Mouse (Mus musculus): ENCODE measurements around the gene Hist1h3g. TPM values are rescaled to one million over a fixed set of nuclear protein-coding genes. Genes with fewer than 3 reads are reported as not detected.
"Not testable (repeated sequence)": the region's sequence is repeated elsewhere in the genome, so short reads cannot be mapped to it uniquely, and the experiment has no call there.

The Hist1h3g gene
- polyA plus RNA-seq, 1 experiment from 2014 or later: not detected

DNA sequence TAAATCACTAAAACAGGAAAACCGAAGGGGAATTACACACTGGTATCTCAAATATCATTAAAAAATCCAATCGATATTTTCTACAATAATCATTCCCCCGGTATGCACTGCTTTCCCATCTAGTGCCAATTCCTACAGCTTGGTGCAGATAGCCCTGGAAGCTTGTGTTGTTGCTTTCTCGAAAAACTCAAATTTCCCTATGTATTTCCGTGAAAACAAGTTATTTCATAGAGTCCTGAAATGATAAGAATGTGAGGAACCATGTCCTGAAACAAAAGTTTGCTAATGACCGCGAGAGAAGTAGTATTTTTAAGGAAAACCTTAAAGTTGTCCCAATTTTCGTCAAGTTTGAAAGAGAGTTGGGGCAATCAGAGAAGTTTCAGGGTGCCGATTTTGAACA, 19.2 kb downstream of the Hist1h3g start:
- Histone ChIP-seq H3K4me3 (ENCODE audit: inconsistent target) (no peak overlapping the region), H3K27ac (peak overlapping the region; percentile 67), H3K36me3 (ENCODE audit: inconsistent target) (no peaks in the 10 kb centered on the region), H3K79me2 (ENCODE audit: inconsistent target) (no peaks in the 10 kb centered on the region)
- 27% methylated on average over 9 of the region's 9 CpGs for WGBS (ENCODE audit: missing documents)

DNA sequence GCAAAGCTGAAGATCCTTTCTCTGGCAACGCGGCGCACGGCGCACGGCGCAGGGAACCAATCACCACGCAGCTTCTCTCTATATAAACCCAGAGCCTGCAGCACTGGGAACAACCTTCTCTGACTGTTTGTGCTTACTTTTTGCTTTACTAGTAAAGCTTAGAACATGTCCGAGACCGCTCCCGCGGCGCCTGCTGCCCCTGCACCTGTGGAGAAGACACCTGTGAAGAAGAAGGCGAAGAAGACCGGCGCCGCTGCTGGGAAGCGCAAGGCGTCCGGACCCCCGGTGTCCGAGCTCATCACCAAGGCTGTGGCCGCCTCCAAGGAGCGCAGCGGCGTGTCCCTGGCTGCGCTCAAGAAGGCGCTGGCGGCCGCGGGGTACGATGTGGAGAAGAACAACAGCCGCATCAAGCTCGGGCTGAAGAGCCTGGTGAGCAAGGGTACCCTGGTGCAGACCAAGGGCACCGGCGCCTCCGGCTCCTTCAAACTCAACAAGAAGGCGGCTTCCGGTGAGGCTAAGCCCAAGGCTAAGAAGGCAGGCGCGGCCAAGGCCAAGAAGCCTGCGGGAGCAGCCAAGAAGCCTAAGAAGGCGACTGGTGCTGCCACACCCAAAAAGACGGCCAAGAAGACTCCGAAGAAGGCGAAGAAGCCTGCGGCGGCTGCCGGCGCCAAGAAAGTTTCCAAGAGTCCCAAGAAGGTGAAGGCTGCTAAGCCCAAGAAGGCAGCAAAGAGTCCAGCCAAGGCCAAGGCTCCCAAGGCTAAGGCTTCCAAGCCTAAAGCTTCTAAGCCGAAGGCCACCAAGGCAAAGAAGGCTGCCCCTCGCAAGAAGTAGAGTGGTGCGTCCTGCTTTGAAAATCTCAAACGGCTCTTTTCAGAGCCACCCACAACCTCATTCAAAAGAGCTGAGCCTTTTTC, 20.0 kb downstream of the Hist1h3g start:
- H3K36me3 ChIP-seq (ENCODE audit: inconsistent target): no peaks in the 10 kb centered on the region
- H3K4me3 ChIP-seq (ENCODE audit: inconsistent target): peak overlapping the region; percentile 49
- H3K27ac ChIP-seq: peak overlapping the region; percentile 85
- H3K79me2 ChIP-seq (ENCODE audit: inconsistent target): no peaks in the 10 kb centered on the region
- WGBS (ENCODE audit: missing documents): 1% methylated on average over 38 of the region's 54 CpGs

GRCm38 (mm10) chr13:23555839-23556416, 20.7 kb downstream of the Hist1h3g start:
- peak overlapping the region; percentile 85 for H3K27ac ChIP-seq
- no peaks in the 10 kb centered on the region for H3K79me2 ChIP-seq (ENCODE audit: inconsistent target)
- 0% methylated on average over 18 of the region's 18 CpGs for WGBS (ENCODE audit: missing documents)
- H3K36me3 ChIP-seq (ENCODE audit: inconsistent target): no peaks in the 10 kb centered on the region
- peak overlapping the region; percentile 49 for H3K4me3 ChIP-seq (ENCODE audit: inconsistent target)

DNA sequence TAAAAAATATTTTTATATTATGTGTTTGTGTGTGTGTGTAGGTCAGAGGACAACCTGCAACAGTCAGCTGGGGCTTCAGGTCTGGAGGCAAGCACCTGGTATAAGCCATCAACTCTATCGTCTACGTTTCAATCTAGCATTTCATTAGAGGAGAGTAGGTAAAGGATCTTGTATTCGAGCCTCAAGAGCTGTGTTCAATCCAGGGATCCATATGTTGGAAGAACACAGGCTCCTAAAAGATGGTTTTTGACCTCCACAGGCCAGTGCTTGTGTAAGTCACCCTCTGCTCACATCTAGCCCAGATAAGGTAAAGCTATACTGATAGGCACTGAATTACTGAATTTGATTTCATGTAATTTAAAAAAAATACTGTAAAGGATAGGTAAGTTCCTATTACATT, 21.7 kb downstream of the Hist1h3g start:
- Histone ChIP-seq H3K27ac (peak overlapping the region; percentile 85), H3K4me3 (ENCODE audit: inconsistent target) (peak overlapping the region; percentile 49; the same call in 1 of the 2 replicates), H3K36me3 (ENCODE audit: inconsistent target) (no peaks in the 10 kb centered on the region), H3K79me2 (ENCODE audit: inconsistent target) (no peaks in the 10 kb centered on the region)
- 71% methylated on average over 3 of the region's 3 CpGs for WGBS (ENCODE audit: missing documents)

DNA sequence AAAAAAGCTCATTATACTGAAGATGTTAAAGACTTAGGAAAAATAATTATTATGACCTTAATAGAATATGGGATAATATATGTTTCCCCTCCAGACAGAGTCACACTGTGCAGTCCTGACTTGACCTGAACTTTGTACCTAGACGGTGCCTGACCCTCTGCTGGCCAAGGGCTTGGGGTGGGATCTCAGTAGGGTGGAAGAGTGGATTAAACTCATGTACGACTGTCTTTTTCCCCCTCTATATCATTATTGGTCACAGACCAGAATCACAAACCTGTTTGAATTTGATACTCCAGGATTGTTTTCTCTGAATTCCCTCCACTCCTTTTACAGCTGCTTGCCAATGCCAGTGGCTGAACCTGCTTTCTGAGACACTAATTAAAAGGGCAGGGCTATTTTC, 25.5 kb downstream of the Hist1h3g start:
- H3K4me3 ChIP-seq (ENCODE audit: inconsistent target): not testable (repeated sequence)

DNA sequence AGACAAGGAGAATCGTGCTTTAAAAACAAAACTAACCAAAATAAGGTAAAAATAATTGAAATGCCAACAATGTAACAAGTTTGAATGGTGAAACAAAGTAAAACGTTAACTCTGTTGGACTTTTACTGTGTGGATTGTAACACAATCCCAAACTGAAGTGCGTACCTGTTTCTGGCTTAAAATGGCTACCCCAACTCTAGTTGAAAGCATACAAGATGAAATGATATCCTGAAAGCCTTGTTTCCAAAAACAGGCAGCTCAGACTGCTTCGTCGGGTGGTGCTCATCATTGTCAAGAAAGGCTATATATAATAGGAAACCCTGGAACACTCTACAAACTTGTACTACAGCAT, 26.3 kb downstream of the Hist1h3g start:
- H3K27ac ChIP-seq; H3K36me3 ChIP-seq (ENCODE audit: inconsistent target); H3K79me2 ChIP-seq (ENCODE audit: inconsistent target): not testable (repeated sequence)
- WGBS (ENCODE audit: missing documents): 0% methylated on average over 2 of the region's 5 CpGs
- H3K4me3 ChIP-seq (ENCODE audit: inconsistent target): peak overlapping the region; percentile 5; the same call in 1 of the 2 replicates

More for the DNA sequence above, 25.5 kb downstream of the Hist1h3g start:
- H3K36me3 ChIP-seq (ENCODE audit: inconsistent target); H3K79me2 ChIP-seq (ENCODE audit: inconsistent target): not testable (repeated sequence)
- peak overlapping the region; percentile 13; the same call in 1 of the 2 replicates for H3K27ac ChIP-seq
- WGBS (ENCODE audit: missing documents): 63% methylated on average over 2 of the region's 2 CpGs

DNA sequence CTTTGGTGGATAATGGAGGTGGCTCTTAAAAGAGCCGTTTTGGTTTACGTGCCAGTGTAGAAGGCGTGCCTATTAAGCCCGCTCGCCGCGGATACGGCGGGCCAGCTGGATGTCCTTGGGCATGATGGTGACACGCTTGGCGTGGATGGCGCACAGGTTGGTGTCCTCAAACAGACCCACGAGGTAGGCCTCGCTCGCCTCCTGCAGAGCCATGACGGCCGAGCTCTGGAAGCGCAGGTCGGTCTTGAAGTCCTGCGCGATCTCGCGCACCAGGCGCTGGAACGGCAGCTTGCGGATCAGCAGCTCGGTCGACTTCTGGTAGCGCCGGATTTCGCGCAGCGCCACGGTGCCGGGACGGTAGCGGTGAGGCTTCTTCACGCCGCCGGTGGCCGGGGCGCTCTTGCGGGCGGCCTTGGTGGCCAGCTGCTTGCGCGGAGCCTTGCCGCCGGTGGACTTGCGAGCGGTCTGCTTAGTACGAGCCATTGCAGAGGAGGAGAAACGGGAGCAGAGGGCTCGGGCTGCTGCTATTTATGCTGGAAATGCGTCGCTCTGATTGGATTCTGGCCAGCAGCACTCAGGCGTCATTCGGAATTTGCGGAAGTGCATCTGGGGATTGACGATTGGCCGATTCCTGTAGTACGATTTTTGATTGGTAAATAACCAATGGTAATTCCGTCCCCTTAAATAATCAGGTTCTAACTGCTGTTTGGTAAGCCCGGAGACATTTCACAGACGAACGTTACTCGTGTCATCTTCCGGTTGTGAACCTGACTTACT, 26.8 kb downstream of the Hist1h3g start, which contains the start of gene Hist1h3e:
Hist1h3e (minus strand) TSS at position 487 of the 777 bp plus-strand sequence.
- H3K79me2 ChIP-seq (ENCODE audit: inconsistent target); H3K36me3 ChIP-seq (ENCODE audit: inconsistent target): not testable (repeated sequence)
- H3K4me3 ChIP-seq (ENCODE audit: inconsistent target): peak within 1 kb of the TSS; percentile 15; the same call in 1 of the 2 replicates
- H3K27ac ChIP-seq: peak within 1 kb of the TSS; percentile 91
- WGBS (ENCODE audit: missing documents): 0% methylated on average over 23 of the region's 67 CpGs

GRCm38 (mm10) chr13:23562699-23563462, 27.7 kb downstream of the Hist1h3g start:
- H3K4me3 ChIP-seq (ENCODE audit: inconsistent target): peak overlapping the region; percentile 15; the same call in 1 of the 2 replicates
- H3K79me2 ChIP-seq (ENCODE audit: inconsistent target): no peaks in the 10 kb centered on the region
- H3K36me3 ChIP-seq (ENCODE audit: inconsistent target): no peaks in the 10 kb centered on the region
- H3K27ac ChIP-seq: peak overlapping the region; percentile 91
- 7% methylated on average over 18 of the region's 18 CpGs for WGBS (ENCODE audit: missing documents)

- Histone ChIP-seq H3K27ac (no peak overlapping the region), H3K36me3 (ENCODE audit: inconsistent target) (no peaks in the 10 kb centered on the region), H3K4me3 (ENCODE audit: inconsistent target) (no peak overlapping the region), H3K79me2 (ENCODE audit: inconsistent target) (no peaks in the 10 kb centered on the region)
- 95% methylated on average over 2 of the region's 2 CpGs for WGBS (ENCODE audit: missing documents)
Measured at GRCm38 (mm10) chr13:23564482-23564881, 29.3 kb downstream of the Hist1h3g start.

- WGBS (ENCODE audit: missing documents): 15% methylated on average over 5 of the region's 41 CpGs
- not testable (repeated sequence) for H3K36me3 ChIP-seq (ENCODE audit: inconsistent target)
- Histone ChIP-seq H3K79me2 (ENCODE audit: inconsistent target) (peaks cover 18% of the 10 kb centered on the region; the same call in 1 of the 2 replicates), H3K4me3 (ENCODE audit: inconsistent target) (peak overlapping the region; percentile 1; the same call in 1 of the 2 replicates), H3K27ac (peak overlapping the region; percentile 46)
Measured at GRCm38 (mm10) chr13:23570261-23571021, 35.2 kb downstream of the Hist1h3g start.

GRCm38 (mm10) chr13:23571022-23571503, 35.8 kb downstream of the Hist1h3g start, which contains the start of the genes Hist1h2ae and Hist1h2bg:
Hist1h2ae (minus strand) TSS chr13:23571220.
Hist1h2bg (plus strand) TSS chr13:23571396.
- Histone ChIP-seq H3K4me3 (ENCODE audit: inconsistent target) (peak within 1 kb of the TSS; percentile 41), H3K36me3 (ENCODE audit: inconsistent target) (no peaks in the 10 kb centered on the region), H3K79me2 (ENCODE audit: inconsistent target) (peaks cover 18% of the 10 kb centered on the region; the same call in 1 of the 2 replicates), H3K27ac (peak within 1 kb of the TSS; percentile 75)
- 0% methylated on average over 8 of the region's 18 CpGs for WGBS (ENCODE audit: missing documents)

- H3K79me2 ChIP-seq (ENCODE audit: inconsistent target): peaks cover 18% of the 10 kb centered on the region; the same call in 1 of the 2 replicates
- H3K4me3 ChIP-seq (ENCODE audit: inconsistent target): peak overlapping the region; percentile 41
- not testable (repeated sequence) for H3K36me3 ChIP-seq (ENCODE audit: inconsistent target)
- H3K27ac ChIP-seq: peak overlapping the region; percentile 75
- WGBS (ENCODE audit: missing documents): 2% methylated on average over 7 of the region's 34 CpGs
Measured at GRCm38 (mm10) chr13:23571504-23572217, 36.4 kb downstream of the Hist1h3g start.

Data from macrophage (primary cell).